Mouse (Mus musculus): ENCODE measurements around the gene Usp7.

DNA sequence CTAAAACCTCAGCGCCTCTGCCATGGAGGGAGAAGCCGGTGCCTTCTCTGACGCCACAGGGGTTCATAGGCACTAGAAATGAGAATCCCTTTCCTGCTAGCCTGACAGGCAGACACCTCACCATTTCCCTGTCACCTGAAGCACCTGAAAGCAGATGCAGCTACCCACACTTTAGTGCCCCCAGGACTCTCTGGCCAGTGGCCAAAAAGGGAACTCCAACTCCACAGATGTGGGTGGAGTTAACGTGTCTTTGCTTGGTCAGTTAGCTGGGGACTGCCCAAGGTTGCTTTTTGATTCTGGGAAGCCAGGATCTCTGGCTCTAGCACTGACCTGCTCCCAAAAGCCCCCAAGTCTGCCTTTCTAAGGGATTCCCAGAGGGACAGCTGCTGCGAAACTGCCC lies 122.7 kb downstream of the Usp7 start:
- TF ChIP-seq CTCF (IDR thresholded peaks at IDR 0.05; ENCODE audit: low read depth, low read length) (no peak), GATA1 (IDR thresholded peaks at IDR 0.05; ENCODE audit: borderline replicate concordance, low read length) (no peak), TAL1 (conservative IDR thresholded peaks at IDR 0.05; ENCODE audit: low read depth, low read length) (no peak), POLR2AphosphoS5 (IDR thresholded peaks at IDR 0.05; ENCODE audit: insufficient replicate concordance, low read depth, low read length) (no peak), GATA2 (IDR thresholded peaks at IDR 0.05; ENCODE audit: borderline replicate concordance, low read depth, low read length) (no peak)

Measured in G1E (cell line).